24 mouse cellular contexts compared by ENCODE assay signal in genomic region chr5:103713422-103713821, GRCm38 (mm10). TPM values are rescaled to one million over a fixed set of nuclear protein-coding genes. Genes with fewer than 3 reads are reported as not detected.
"Had no signal": no experiment of that assay in that cellular context is flagged by ENCODE, and none has a peak within 500 bp of the region (broad histone marks: within the 10 kb centered on the region; RNA-seq: fewer than 3 reads in every experiment).

No protein-coding gene starts in this region.

- H3K27me3 ChIP-seq: lung, embryonic 15.5 days; midbrain, embryonic 12.5 days; neural tube, embryonic 12.5 days; stomach, embryonic 15.5 days had no signal

- H3K9me3 ChIP-seq: liver, embryonic 13.5 days; liver, embryonic 15.5 days; lung, embryonic 15.5 days; midbrain, embryonic 10.5 days; midbrain, embryonic 12.5 days; neural tube, embryonic 12.5 days; stomach, embryonic 15.5 days had no signal

- H3K36me3 ChIP-seq: liver, embryonic 13.5 days; liver, embryonic 15.5 days; lung, embryonic 15.5 days; midbrain, embryonic 10.5 days; midbrain, embryonic 12.5 days; neural tube, embryonic 12.5 days; stomach, embryonic 15.5 days had no signal

- H3K27ac ChIP-seq: liver, embryonic 13.5 days; liver, embryonic 15.5 days; lung, embryonic 15.5 days; midbrain, embryonic 10.5 days; midbrain, embryonic 12.5 days; neural tube, embryonic 12.5 days; stomach, embryonic 15.5 days; stomach, postnatal 0 days had no signal

- H3K4me3 ChIP-seq: liver, embryonic 13.5 days; liver, embryonic 15.5 days; lung, embryonic 15.5 days; midbrain, embryonic 10.5 days; midbrain, embryonic 12.5 days; myocyte; neural tube, embryonic 12.5 days; stomach, embryonic 15.5 days had no signal

- H3K4me1 ChIP-seq: lung, embryonic 15.5 days; midbrain, embryonic 10.5 days; midbrain, embryonic 12.5 days; neural tube, embryonic 12.5 days had no signal

- ATAC-seq: liver, postnatal 0 days; lung, postnatal 0 days; midbrain, embryonic 16.5 days had no signal

- DNase-seq: liver, embryonic 13.5 days; liver, postnatal 0 days; lung, adult 2 months; lung, postnatal 14 days; lung, postnatal 36 days; midbrain, embryonic 14.5 days; right cerebral cortex, postnatal 14 days; thymus, adult 2 months; thymus, postnatal 25 days; thymus, postnatal 4 days had no signal

RNA-seq across cellular contexts. Expression of gene 1700016H13Rik, which starts 57.6 kb away (rescaled TPM):
- total RNA-seq: megakaryocyte-erythroid progenitor cell, adult 5-6 weeks; neutrophil, adult 5-6 weeks had no signal
- polyA plus RNA-seq: liver, embryonic 15.5 days; liver, postnatal 0 days; myocyte; neural tube, embryonic 14.5 days; spleen, adult 2 months had no signal
